Mouse (Mus musculus) brown adipose tissue, adult 24 weeks (tissue): ENCODE data around the gene Htr3b. TPM values are rescaled to one million over a fixed set of nuclear protein-coding genes. Genes with fewer than 3 reads are reported as not detected.

Source experiments
- H3K27ac ChIP-seq: fragments of 200-500 bp; replicated peaks from 2 replicates; pipeline ENCODE4 v1.5.1; 2012; ENCODE audit warnings: low read depth, mild to moderate bottlenecking, low read length
- H3K4me1 ChIP-seq: fragments of 200-500 bp; 2 replicates; pipeline ENCODE4 v1.6.1; 2012; ENCODE audit warnings: low read length, mixed read lengths; ENCODE audit not compliant: control insufficient read depth, insufficient read depth, insufficient read length
- H3K4me3 ChIP-seq: fragments of 200-500 bp; 2 replicates; pipeline ENCODE4 v1.5.1; 2012; ENCODE audit warnings: low read depth, mild to moderate bottlenecking, low read length, moderate library complexity; ENCODE audit not compliant: insufficient read depth
- polyA plus RNA-seq: library from polyadenylated mRNA; stranded (reverse); fragments of >200 nt; gene quantifications from 2 replicates; pipeline ENCODE4 v1.2.4, GENCODE M21; 2012; ENCODE audit not compliant: missing spikeins, insufficient read depth, insufficient read length

Htr3b gene
- polyA plus RNA-seq, 1 experiment = not detected

GRCm38 (mm10) chr9:48893986-48894385, 70.8 kb downstream of the Htr3b start:
- H3K4me1 ChIP-seq = no peaks in the 10 kb centered on the region
- H3K4me3 ChIP-seq = no peak overlapping the region
- no peak overlapping the region for H3K27ac ChIP-seq

- H3K4me1 ChIP-seq = no peaks in the 10 kb centered on the region
- H3K4me3 ChIP-seq = no peak overlapping the region
Measured at GRCm38 (mm10) chr9:48889093-48889492, 75.7 kb downstream of the Htr3b start.

More at GRCm38 (mm10) chr9:48889093-48889492, 75.7 kb downstream of the Htr3b start:
- no peak overlapping the region for H3K27ac ChIP-seq

Other genes starting within 250 kb of the Htr3b start
- 6.8 and 7.9 TPM in 2 replicates for gene Zbtb16, start 128.8 kb downstream of the Htr3b start, polyA plus RNA-seq
- not detected in 2 replicates for gene Htr3a, start 53.9 kb downstream of the Htr3b start, polyA plus RNA-seq
- gene Usp28, start 20.4 kb upstream of the Htr3b start, polyA plus RNA-seq = 5.5 and 9.6 TPM in 2 replicates
- 3.8 and 5.7 TPM in 2 replicates for gene Zw10, start 90.6 kb upstream of the Htr3b start, polyA plus RNA-seq
- gene Tmprss5, start 116.3 kb upstream of the Htr3b start, polyA plus RNA-seq = not detected in 2 replicates